Mouse (Mus musculus): ENCODE data around the gene Pml. TPM values are rescaled to one million over a fixed set of nuclear protein-coding genes. Genes with fewer than 3 reads are reported as not detected.
A peak's percentile ranks its signal among the peaks of the same experiment; 100 is the strongest.

Gene Pml
- polyA plus RNA-seq, 1 experiment from 2014 or later: 21.0 TPM

GRCm38 (mm10) chr9:58202676-58203453, 46.7 kb downstream of the Pml start:
- Histone ChIP-seq H3K4me1 (peaks cover 56% of the 10 kb centered on the region), H3K4me3 (peak overlapping the region; percentile 44; the same call in 1 of the 2 replicates), H3K27me3 (ENCODE audit: low read depth, poor library complexity, severe bottlenecking) (peaks cover 96% of the 10 kb centered on the region), H3K36me3 (no peaks in the 10 kb centered on the region), H3K27ac (no peak overlapping the region), H3K9me3 (replicated peaks) (no peaks in the 10 kb centered on the region)
- DNase-seq (ENCODE audit: low spot score): no peak
- WGBS: 5% methylated on average over 14 of the region's 14 CpGs

DNA sequence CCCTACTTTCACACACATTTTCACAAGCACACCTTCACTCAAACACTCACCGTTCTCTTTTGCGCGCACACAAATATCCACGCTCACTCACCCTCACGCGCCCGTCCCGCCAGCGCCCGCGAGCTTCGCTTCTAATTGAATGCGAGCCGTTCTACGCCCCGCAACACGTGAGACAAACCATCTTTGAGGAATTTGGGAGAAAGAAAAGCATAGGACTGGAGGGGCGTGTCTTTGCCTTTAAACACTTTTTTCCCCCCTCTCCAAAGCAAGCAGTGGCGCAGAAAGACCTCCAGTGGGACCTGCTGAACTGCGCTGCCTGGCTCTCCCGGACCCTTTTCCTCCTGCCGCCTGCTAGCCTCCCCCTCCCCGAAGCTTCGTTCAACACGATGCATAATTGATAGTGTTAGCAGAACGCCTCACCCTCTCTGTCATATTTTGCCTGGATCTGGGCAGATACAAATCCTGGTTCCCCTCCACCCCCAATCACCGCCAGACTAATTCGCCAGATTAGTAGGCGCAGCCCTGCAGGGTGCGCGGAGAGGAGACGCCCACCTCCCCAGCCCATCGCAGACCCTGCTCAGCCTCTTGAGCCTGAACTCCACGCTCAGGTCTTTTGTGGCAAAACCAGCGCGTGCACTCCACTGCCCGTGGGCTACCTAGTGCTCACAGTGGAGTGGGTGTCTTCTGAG, 47.6 kb downstream of the Pml start:
- Histone ChIP-seq H3K4me1 (peaks cover 65% of the 10 kb centered on the region), H3K27me3 (ENCODE audit: low read depth, poor library complexity, severe bottlenecking) (peaks cover 98% of the 10 kb centered on the region), H3K36me3 (no peaks in the 10 kb centered on the region), H3K9me3 (replicated peaks) (no peaks in the 10 kb centered on the region), H3K4me3 (peak overlapping the region; percentile 14), H3K27ac (no peak overlapping the region)
- 2% methylated on average over 37 of the region's 37 CpGs for WGBS
- peak; percentile 51 for DNase-seq (ENCODE audit: low spot score)

- no peaks in the 10 kb centered on the region for H3K9me3 ChIP-seq (replicated peaks)
- peak; percentile 40 for DNase-seq (ENCODE audit: low spot score)
- H3K36me3 ChIP-seq: no peaks in the 10 kb centered on the region
- H3K4me1 ChIP-seq: peaks cover 72% of the 10 kb centered on the region
- peak overlapping the region; percentile 14 for H3K4me3 ChIP-seq
- no peak overlapping the region for H3K27ac ChIP-seq
- peaks cover 98% of the 10 kb centered on the region for H3K27me3 ChIP-seq (ENCODE audit: low read depth, poor library complexity, severe bottlenecking)
- WGBS: 1% methylated on average over 24 of the region's 24 CpGs
These were observed 48.3 kb downstream of the Pml start for GRCm38 (mm10) chr9:58201091-58201842.

DNA sequence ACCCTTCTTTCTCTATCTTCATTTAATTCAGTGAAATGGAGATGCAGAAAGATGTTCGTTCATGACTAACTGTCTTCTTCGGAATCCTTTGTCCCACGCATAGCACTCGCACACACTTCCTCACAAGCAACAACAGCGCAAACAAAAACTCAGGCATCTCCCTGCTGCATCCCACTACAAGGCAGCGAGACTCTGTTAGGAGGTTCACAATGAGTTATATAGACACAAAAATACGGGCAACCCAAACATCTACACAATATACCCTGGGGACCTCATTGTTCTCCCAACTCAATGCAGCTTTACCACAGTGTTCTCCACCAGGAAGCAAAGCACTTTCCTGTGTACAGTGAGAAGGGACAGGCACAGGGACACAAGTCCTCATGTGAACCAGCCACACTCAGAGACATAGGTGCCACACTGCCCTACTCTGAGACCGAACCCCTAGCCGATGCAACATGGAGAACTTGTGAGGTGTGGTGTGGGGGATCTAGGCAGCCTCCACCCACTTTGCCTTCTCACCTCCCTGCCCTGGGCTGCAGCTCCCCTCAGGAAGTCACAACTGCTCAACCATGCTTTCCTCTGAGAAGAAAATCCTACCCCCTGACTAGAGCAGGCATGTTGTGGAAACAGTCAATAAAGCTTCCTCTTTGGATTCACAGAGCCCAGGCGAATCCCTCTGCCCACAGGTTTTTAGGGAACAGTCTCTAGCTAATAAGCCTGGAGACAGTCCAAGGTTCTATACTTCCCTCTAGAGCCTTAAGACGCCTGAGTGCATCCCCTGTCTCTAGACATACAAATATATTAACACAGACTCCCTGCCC, 49.1 kb downstream of the Pml start:
- Histone ChIP-seq H3K36me3 (no peaks in the 10 kb centered on the region), H3K27me3 (ENCODE audit: low read depth, poor library complexity, severe bottlenecking) (peaks cover 98% of the 10 kb centered on the region), H3K4me3 (no peak overlapping the region), H3K4me1 (peaks cover 80% of the 10 kb centered on the region), H3K9me3 (replicated peaks) (no peaks in the 10 kb centered on the region), H3K27ac (no peak overlapping the region)
- WGBS: 9% methylated on average over 11 of the region's 11 CpGs
- DNase-seq (ENCODE audit: low spot score): peak; percentile 44

- H3K4me1 ChIP-seq: peaks cover 89% of the 10 kb centered on the region
- peak; percentile 59 for DNase-seq (ENCODE audit: low spot score)
- WGBS: 1% methylated on average over 41 of the region's 41 CpGs
These were observed 50.0 kb downstream of the Pml start for GRCm38 (mm10) chr9:58199381-58200269.

DNA sequence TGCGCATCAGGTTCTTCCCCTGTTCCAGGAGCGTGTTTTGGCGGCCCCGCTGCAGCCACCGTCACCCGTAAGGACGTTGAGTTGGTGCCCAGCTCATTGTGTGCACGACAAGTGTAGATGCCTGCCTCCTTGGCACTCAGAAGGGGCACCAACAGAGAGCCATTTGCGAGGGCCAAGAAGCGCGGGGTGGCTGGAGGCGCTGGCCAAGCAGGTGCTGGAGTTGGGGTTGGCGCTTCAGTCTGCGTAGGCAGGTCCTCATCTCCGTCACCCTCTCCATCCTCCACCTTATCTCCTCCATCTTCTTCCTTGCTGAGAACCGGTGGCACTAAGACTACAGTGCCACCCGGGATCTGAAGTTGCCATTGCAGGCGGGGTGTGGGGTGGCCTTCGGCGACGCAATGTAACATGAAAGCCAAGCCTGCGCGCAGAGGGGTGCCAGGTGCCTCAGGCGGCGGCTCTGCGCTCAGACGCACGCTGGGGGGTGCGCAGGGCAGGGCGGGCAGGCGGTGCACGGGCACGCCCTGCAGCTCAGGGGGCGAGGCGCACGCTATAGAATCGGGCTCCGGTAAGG, 50.7 kb downstream of the Pml start:
- H3K27ac ChIP-seq: no peak overlapping the region
- peak overlapping the region; percentile 37 for H3K4me3 ChIP-seq
- no peak for DNase-seq (ENCODE audit: low spot score)
- H3K4me1 ChIP-seq: peaks cover 90% of the 10 kb centered on the region
- no peaks in the 10 kb centered on the region for H3K9me3 ChIP-seq (replicated peaks)
- WGBS: 1% methylated on average over 38 of the region's 38 CpGs
- H3K27me3 ChIP-seq (ENCODE audit: low read depth, poor library complexity, severe bottlenecking): peaks cover 100% of the 10 kb centered on the region
- H3K36me3 ChIP-seq: no peaks in the 10 kb centered on the region

More at GRCm38 (mm10) chr9:58199381-58200269, 50.0 kb downstream of the Pml start:
- peaks cover 98% of the 10 kb centered on the region for H3K27me3 ChIP-seq (ENCODE audit: low read depth, poor library complexity, severe bottlenecking)
- H3K36me3 ChIP-seq: no peaks in the 10 kb centered on the region
- no peak overlapping the region for H3K27ac ChIP-seq
- no peaks in the 10 kb centered on the region for H3K9me3 ChIP-seq (replicated peaks)
- H3K4me3 ChIP-seq: peak overlapping the region; percentile 37

GRCm38 (mm10) chr9:58197781-58198701, 51.5 kb downstream of the Pml start:
- peaks cover 100% of the 10 kb centered on the region for H3K27me3 ChIP-seq (ENCODE audit: low read depth, poor library complexity, severe bottlenecking)
- peak; percentile 72 for DNase-seq (ENCODE audit: low spot score)
- H3K9me3 ChIP-seq (replicated peaks): no peaks in the 10 kb centered on the region
- 0 out of 2 replicates have a peak overlapping the region, but pooled peaks have one; percentile 38 for H3K27ac ChIP-seq
- peaks cover 90% of the 10 kb centered on the region for H3K4me1 ChIP-seq
- WGBS: 1% methylated on average over 58 of the region's 58 CpGs
- H3K4me3 ChIP-seq: peak overlapping the region; percentile 37
- no peaks in the 10 kb centered on the region for H3K36me3 ChIP-seq

GRCm38 (mm10) chr9:58196610-58197567, 52.7 kb downstream of the Pml start:
- no peaks in the 10 kb centered on the region for H3K9me3 ChIP-seq (replicated peaks)
- H3K36me3 ChIP-seq: no peaks in the 10 kb centered on the region
- peak; percentile 53 for DNase-seq (ENCODE audit: low spot score)
- H3K27ac ChIP-seq: no peak overlapping the region
- H3K4me3 ChIP-seq: peak overlapping the region; percentile 42
- 1% methylated on average over 46 of the region's 46 CpGs for WGBS
- H3K4me1 ChIP-seq: peaks cover 79% of the 10 kb centered on the region
- H3K27me3 ChIP-seq (ENCODE audit: low read depth, poor library complexity, severe bottlenecking): peaks cover 92% of the 10 kb centered on the region

DNA sequence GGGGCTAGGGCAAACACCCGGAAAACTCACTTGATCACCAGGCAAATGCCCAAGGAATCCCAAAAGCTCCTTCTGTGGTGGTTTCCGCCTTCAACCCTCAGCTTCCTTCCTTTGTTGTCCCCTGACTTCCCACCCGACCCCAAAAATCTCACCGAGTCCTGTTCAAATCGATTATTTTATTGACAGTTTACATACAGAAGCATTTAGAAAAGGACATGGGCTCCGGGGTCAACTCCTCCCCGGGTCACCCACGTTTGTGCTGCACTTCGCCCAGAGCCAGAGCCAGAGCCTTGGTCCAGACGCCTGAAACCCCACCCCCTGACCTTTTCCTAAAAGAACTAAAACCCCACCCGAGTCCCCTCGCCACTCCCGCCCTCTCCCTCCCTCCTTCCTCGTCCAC, 53.4 kb downstream of the Pml start:
- Histone ChIP-seq H3K27me3 (ENCODE audit: low read depth, poor library complexity, severe bottlenecking) (peaks cover 84% of the 10 kb centered on the region), H3K36me3 (no peaks in the 10 kb centered on the region), H3K4me3 (peak overlapping the region; percentile 42), H3K9me3 (replicated peaks) (no peaks in the 10 kb centered on the region), H3K4me1 (peaks cover 72% of the 10 kb centered on the region), H3K27ac (no peak overlapping the region)
- 3% methylated on average over 14 of the region's 14 CpGs for WGBS
- peak; percentile 41 for DNase-seq (ENCODE audit: low spot score)

DNA sequence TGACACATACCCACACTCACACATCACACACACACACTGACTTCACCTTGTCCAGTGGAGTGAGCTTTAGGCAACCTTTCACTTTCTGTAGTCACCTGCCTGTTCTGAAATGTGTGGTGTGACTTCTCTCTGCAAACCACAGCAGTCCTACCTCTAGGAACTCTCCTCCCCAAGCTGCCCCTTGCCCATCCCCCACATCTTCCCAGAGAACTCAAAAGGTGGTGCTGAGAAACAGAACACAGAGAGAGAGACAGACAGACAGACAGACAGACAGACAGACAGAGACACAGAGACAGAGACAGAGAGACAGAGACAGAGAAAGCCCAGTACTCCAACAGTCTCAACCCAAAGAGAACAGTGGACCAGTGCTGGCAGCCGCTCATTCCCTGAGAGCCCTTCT, 53.9 kb downstream of the Pml start:
- no peak for DNase-seq (ENCODE audit: low spot score)
- H3K36me3 ChIP-seq: no peaks in the 10 kb centered on the region
- H3K27ac ChIP-seq: no peak overlapping the region
- peaks cover 83% of the 10 kb centered on the region for H3K27me3 ChIP-seq (ENCODE audit: low read depth, poor library complexity, severe bottlenecking)
- H3K9me3 ChIP-seq (replicated peaks): no peaks in the 10 kb centered on the region
- 0% methylated on average over 1 of the region's 1 CpGs for WGBS
- no peak overlapping the region for H3K4me3 ChIP-seq
- peaks cover 70% of the 10 kb centered on the region for H3K4me1 ChIP-seq

Measured in limb, embryonic 10.5 days (tissue).